Mouse (Mus musculus): ENCODE measurements around the gene Gm26727.
"Not testable (repeated sequence)": the region's sequence is repeated elsewhere in the genome, so short reads cannot be mapped to it uniquely, and the experiment has no call there.

Gm26727 gene

DNA sequence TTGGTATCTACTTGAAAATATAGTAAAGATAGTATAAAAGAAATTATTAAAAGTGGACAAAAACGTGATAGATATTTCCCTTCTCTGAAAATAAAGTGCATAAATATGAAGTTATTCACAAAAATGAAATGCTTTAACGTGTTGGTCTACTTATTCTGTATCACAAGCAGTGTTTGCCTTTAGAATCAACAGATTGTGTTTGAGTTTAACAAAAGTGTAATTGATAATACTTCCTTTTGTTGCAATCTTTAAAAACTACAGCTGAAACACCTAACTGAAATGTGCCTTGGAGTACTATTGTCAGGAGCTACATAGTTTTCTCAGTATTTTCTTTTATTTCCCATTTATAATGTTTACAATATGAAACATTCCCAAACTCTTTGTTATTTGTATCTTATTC, at the start of gene Gm26727:
Gm26727 (minus strand) TSS at position 101 of the 400 bp plus-strand sequence.
- no peak for DNase-seq (ENCODE audit: low spot score in 2 of 2)

DNA sequence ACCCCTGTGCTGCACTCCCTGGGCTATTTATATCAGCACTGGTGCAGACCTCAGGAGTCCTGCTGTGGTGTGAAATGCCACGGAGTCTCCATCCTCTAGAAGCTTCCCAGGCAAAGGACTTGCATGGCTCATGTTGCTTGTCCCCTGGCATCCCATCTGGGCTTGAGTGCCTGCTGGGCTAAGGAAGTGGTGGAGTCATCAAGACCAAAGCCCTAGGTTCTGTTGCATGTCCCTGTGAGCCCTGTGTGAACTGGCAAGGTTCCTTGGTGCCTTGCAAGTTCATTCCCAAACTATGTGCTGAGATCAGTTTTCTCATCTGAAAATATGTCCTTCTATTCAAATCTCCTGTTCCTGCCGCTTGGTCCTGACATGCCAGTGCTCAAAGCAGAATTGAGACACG, 48.1 kb upstream of the Gm26727 start:
- DNase-seq (ENCODE audit: low spot score in 2 of 2), result no peak

DNA sequence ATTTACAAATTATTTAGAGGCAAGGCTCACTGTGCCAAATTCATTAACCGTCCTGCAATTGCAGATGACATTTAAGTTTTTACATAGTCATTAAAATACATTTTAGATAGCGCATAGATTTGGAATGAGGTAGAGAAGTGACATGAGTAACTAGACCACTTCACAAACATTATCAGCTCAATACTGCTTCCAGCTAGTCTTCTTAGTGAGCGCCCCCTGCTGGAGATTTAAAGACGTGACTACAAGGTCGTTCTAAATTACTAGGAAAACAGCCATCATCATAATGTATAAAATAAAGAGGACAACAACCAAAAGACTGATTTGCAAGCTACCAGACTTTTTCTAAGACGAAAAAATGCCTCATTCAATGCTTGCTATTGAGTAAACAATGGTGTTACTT, 44.8 kb upstream of the Gm26727 start:
- peak in 1 of 2 experiments; percentile 65 for DNase-seq (ENCODE audit: low spot score in 2 of 2)

DNA sequence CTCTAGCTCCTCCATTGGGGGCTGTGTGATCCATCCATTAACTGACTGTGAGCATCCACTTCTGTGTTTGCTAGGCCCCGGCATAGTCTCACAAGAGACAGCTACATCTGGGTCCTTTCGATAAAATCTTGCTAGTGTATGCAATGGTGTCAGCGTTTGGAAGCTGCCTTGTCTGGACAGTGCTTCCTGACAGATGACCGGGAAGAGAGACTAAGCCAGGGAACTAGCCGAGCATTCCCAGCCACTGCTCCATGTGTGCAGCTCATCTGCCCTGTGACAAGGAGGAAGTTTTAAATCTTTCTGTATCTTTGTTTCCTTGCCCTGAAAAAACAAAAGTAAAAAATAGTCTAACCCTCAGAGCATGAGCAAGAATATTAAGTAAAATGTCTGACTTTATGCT, 37.0 kb upstream of the Gm26727 start:
- not testable (repeated sequence) for DNase-seq (ENCODE audit: low spot score in 2 of 2)

DNA sequence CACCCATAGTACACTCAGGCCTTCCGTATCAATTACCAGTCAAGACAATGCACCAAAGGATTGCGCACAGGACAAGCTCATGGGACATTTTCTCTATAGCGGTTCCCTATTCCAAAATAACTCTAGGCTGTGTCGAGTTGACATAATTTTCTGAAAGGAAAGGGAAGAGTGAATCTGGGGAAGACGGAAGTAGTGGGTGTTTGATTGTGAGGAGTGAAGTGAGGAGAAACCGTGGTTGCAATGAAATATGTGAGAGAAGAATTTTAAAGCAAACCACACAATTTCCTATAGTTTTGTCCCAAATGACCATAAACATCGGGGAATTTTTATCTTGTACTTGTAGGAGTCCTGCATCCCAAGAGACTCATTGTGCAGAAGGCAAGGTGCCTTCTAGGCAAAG, 34.1 kb upstream of the Gm26727 start:
- no peak for DNase-seq (ENCODE audit: low spot score in 2 of 2)

DNA sequence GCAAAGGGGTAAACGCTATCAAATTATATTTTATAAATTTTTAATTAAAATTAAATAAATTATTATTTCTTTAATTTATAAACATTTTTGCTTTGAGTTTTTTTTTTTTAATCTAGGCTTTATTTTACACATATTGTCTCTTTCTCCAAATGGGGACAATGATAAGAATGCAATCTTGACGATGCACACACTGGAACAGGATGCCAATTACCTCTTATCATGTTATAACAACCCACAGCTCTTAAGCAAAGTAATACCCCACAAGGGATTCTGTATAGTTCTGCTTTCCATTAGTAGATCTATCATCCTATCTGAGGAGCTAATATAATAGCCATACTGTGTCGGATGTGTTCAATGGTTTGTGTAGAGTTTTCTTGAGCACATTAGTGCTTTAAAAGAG, 27.9 kb upstream of the Gm26727 start:
- no peak for DNase-seq (ENCODE audit: low spot score in 2 of 2)

DNA sequence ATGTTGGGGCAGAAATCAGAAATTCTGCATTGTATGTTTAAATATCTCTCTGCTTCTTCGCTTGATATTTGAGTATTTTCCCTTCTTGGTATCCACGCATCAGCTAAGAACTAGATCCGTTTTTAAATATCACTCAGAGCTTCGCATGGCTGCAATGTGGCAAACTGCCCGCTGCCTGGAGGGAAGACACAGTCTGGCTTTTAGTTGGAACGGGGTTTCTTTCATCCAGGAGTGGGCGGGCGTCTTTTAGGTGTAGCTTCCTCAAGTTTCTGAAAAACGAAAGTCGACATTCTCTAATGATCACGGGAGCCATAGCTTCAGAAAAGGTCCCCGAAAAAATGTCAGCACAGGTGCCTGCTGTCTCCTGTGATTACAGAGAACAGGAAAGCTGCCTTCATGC, 14.2 kb upstream of the Gm26727 start:
- no peak for DNase-seq (ENCODE audit: low spot score in 2 of 2)

DNA sequence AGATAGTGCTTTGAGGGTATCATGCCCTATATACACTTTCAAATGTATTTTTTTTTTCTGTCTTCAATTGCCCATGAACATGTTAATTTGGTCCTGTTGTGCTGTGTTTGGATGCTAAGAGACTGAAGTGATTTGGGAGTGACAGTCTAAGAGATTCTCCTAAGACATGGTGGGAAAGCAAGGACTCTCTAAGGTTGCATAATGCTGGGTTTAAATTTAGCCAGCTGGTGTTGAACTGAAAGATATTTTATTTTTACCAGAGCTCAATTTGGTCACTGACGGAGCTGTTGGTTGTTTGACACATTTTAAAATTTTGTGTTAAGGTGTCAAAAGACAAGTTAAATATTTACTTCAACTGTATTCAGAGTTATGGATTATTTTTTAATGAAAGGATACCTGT, 13.8 kb upstream of the Gm26727 start:
- DNase-seq (ENCODE audit: low spot score in 2 of 2), result no peak

DNA sequence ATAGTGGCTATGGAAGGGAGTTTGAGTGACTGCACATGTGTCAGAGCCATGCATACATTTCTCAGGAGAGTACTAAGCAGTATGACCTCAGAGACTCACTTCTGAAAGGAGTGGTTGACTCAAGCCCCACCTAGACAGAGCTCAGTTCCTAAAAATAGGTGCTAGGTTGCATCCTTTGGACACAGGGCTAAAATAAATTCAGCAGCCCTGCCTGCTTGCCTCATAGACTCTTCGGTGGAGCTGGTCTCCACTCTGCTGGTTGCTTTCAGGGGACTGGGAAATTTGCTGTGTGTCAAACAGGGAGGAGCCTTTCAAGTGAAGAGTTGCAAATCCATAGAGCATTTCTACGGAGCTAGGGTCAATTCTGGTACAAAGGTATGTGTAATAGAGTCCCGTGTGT, 12.8 kb upstream of the Gm26727 start, which contains the start of gene Xirp2:
Xirp2 (plus strand) TSS at position 223 of the 400 bp plus-strand sequence.
- DNase-seq (ENCODE audit: low spot score in 2 of 2), result no peak

DNA sequence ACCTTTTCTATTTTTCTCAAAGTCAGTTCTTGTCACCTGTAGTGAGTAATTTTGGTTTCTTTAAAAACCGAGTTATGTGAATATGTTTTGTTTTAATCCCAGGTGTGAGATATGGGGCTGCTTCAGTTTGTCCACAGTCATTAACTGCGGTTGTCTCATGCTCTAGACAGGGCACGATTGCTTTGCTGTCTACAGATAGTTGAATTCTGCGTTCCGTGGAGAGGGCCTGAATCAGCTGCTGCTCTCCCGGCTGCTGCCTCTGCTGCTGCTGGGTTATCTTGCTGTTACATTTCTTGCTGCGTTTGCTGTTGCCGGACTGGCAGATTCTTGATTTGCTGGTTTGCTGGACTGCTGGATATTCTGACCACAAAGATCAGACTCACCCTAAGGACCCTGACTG, 5.3 kb upstream of the Gm26727 start:
- no peak for DNase-seq (ENCODE audit: low spot score in 2 of 2)

DNA sequence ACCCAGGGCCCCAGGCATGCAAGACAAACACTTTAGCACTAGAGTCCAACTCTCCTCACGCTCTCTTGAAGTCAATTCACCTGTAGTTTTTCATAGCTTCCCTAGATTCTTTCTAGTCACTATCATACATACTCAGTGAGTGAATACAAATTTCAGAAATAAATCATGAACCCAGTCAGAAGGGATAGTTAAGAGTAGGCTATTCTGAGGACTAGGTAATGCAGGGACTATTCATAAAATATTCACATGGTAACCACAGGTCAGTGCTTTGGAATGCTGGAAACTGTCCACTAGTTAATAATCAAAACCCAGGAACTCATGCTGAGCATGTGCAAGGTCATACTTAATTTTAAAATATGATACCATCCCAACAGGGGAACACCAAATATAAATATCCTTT, 10.2 kb downstream of the Gm26727 start:
- no peak for DNase-seq (ENCODE audit: low spot score in 2 of 2)

DNA sequence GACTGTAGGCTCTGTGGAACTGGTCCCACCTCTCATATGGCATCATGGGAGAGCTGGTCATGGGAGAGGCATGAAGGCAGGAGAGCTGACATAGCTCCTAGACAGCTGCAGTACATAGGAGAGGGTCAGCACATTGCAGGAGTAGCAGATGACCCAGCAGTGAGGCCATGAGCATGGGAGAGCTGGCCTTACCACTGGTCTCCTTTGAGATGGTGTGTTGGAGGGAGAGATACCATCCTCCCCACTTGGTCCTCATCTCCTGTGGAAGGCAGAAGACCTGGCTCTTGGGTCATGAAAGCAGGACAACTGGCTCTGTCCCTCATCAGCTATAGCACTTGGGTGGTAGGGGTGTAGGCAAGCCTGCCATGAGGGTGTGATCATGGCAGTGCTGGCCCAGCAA, 12.1 kb downstream of the Gm26727 start:
- DNase-seq (ENCODE audit: low spot score in 2 of 2), result no peak

DNA sequence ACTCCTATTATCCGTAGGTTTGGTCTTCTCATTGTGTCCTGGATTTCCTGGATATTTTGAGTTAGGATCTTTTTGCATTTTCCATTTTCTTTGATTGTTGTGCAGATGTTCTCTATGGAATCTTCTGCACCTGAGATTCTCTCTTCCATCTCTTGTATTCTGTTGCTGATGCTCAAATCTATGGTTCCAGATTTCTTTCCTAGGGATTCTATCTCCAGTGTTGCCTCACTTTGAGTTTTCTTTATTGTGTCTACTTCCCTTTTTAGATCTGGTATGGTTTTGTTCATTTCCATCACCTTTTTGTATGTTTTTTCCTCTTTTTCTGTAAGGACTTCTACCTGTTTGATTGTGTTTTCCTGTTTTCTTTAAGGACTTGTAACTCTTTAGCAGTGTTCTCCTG, 19.6 kb downstream of the Gm26727 start, which contains the start of gene Gm21830:
Gm21830 (plus strand) TSS at position 301 of the 400 bp plus-strand sequence.
- not testable (repeated sequence) for DNase-seq (ENCODE audit: low spot score in 2 of 2)
